Mouse (Mus musculus) midbrain, embryonic 10.5 days (tissue): ENCODE measurements around the gene Fap. TPM values are rescaled to one million over a fixed set of nuclear protein-coding genes. Genes with fewer than 3 reads are reported as not detected.

ENCODE experiments used
- DNase-seq: peaks from one replicate; pipeline ENCODE4 v3.0.0-alpha.2; 2017; ENCODE audit warnings: low spot score
- H3K27ac ChIP-seq: fragments of 300-500 bp; sonication (generic); replicated peaks from 2 replicates; pipeline ENCODE4 v1.5.1; 2016; ENCODE audit warnings: mild to moderate bottlenecking
- H3K27me3 ChIP-seq: fragments of 300-500 bp; sonication (generic); 2 replicates; pipeline ENCODE4 v1.6.1; 2016; ENCODE audit warnings: low read depth, mild to moderate bottlenecking; ENCODE audit not compliant: poor library complexity, severe bottlenecking
- H3K36me3 ChIP-seq: fragments of 300-500 bp; sonication (generic); 2 replicates; pipeline ENCODE4 v1.6.1; 2016; ENCODE audit warnings: mild to moderate bottlenecking, moderate library complexity
- H3K4me1 ChIP-seq: fragments of 300-500 bp; sonication (generic); 2 replicates; pipeline ENCODE4 v1.6.1; 2016
- H3K4me3 ChIP-seq: fragments of 300-500 bp; sonication (generic); 2 replicates; pipeline ENCODE4 v1.5.1; 2016; ENCODE audit warnings: mild to moderate bottlenecking, moderate library complexity
- H3K9me3 ChIP-seq: fragments of 300-500 bp; sonication (generic); replicated peaks from 2 replicates; pipeline ENCODE4 v1.6.1; 2016; ENCODE audit warnings: mild to moderate bottlenecking
- WGBS: fragments of 180-500 bp; shearing (Covaris S2); methylation state at CpG from one replicate; pipeline ENCODE4 v1.1.7; 2016; 5-methylcytosine and 5-hydroxymethylcytosine counted together
- polyA plus RNA-seq: library from polyadenylated mRNA; unstranded; fragments of >200 nt; fragmentation: Nextera tagmentation; extraction: Ambion mirVana; gene quantifications from 2 replicates; pipeline ENCODE4 v1.2.1, GENCODE M21; 2016

Gene Fap
- polyA plus RNA-seq, 1 experiment from 2014 or later: 2.2 TPM

DNA sequence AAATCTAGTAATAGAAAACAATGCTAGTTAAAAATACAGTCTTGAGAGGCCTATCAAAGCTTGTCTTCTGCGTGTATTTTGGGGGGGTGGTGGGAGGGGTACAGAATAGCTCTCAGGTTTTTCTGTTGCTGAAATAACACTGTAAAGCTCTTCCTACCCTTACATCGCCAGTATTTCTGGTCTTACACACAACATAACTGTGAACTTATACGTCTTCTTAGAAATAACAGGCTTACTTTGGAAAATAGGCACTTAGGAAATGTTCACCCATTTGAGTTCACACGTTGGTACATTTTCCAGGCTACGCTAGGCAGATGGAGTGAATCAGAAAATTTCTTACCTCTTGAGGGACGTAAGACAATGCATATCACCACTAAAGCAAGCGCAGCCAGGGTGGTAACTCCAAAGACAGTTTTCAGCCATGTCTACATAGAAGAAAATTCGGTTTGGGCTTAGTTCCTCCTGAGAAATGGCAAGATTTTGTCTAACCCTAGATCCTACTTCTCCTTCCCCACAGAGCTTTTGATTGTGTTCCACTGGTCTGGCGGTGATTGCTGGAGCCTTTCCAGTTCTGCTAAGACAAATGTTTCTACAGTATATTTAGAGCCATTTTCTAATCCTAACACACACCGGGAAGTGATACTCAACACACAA, 649 bp downstream of the Fap start:
- 86% methylated on average over 10 of the region's 10 CpGs for WGBS
- no peak for DNase-seq
- Histone ChIP-seq H3K4me1 (no peaks in the 10 kb centered on the region), H3K27ac (no peak overlapping the region), H3K36me3 (no peaks in the 10 kb centered on the region), H3K4me3 (no peak overlapping the region), H3K27me3 (no peaks in the 10 kb centered on the region), H3K9me3 (no peaks in the 10 kb centered on the region)

DNA sequence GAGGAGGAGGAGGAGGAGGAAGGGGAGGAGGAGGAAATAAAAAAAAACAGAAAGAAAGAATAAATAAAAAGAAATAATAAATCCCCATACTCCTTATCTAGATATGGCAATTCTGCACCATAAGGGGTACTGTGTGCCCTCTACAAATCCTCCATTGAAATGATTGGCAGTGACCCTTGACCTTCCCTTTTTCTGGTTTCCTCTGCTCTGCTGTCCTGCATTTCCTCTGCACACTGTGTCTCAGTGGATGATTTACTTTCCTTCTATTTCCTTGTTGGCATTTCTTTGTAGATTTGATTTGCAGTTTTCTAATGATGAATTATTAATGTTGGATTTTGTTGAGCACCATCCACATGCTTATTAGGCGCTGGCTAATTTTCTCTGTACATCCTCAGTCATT, 9.2 kb downstream of the Fap start:
- no peaks in the 10 kb centered on the region for H3K27me3 ChIP-seq
- 97% methylated on average over 1 of the region's 1 CpGs for WGBS
- H3K36me3 ChIP-seq: no peaks in the 10 kb centered on the region
- H3K9me3 ChIP-seq: no peaks in the 10 kb centered on the region
- no peaks in the 10 kb centered on the region for H3K4me1 ChIP-seq
- DNase-seq: no peak
- H3K27ac ChIP-seq: no peak overlapping the region
- H3K4me3 ChIP-seq: no peak overlapping the region

- 78% methylated on average over 5 of the region's 5 CpGs for WGBS
- Histone ChIP-seq H3K27ac (no peak overlapping the region), H3K4me1 (no peaks in the 10 kb centered on the region), H3K27me3 (no peaks in the 10 kb centered on the region), H3K4me3 (no peak overlapping the region), H3K9me3 (no peaks in the 10 kb centered on the region), H3K36me3 (no peaks in the 10 kb centered on the region)
- DNase-seq: no peak
Measured at GRCm38 (mm10) chr2:62562661-62563485, 11.0 kb downstream of the Fap start.

DNA sequence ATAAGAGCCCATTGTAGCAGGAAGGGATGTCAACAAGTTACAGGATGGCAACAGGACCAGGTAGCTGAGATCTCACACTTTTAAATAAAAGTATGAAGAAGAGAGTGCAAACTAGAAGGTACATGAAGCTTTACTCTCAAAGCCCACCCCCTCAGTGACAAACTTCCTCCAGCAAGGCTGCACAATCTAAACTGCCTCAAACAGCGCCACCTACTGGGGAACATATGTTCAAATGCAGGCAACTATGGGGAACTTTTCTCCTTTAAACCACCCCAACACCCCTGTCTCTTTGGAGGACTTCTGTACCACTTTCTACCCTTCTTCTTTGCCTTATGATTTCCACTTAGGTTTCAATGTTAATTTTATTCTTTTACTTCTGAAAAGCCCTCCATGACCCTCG, 16.5 kb downstream of the Fap start:
- no peaks in the 10 kb centered on the region for H3K9me3 ChIP-seq
- no peak overlapping the region for H3K4me3 ChIP-seq
- H3K27me3 ChIP-seq: no peaks in the 10 kb centered on the region
- DNase-seq: no peak
- no peaks in the 10 kb centered on the region for H3K36me3 ChIP-seq
- H3K27ac ChIP-seq: no peak overlapping the region
- no peaks in the 10 kb centered on the region; the same call in 1 of the 2 replicates for H3K4me1 ChIP-seq
- 66% methylated on average over 2 of the region's 2 CpGs for WGBS

- WGBS: 95% methylated on average over 9 of the region's 9 CpGs
- Histone ChIP-seq H3K4me3 (no peak overlapping the region), H3K36me3 (no peaks in the 10 kb centered on the region), H3K27ac (no peak overlapping the region), H3K4me1 (no peaks in the 10 kb centered on the region; the same call in 1 of the 2 replicates), H3K27me3 (no peaks in the 10 kb centered on the region), H3K9me3 (no peaks in the 10 kb centered on the region)
- DNase-seq: no peak
Measured at GRCm38 (mm10) chr2:62556349-62556748, 17.5 kb downstream of the Fap start.

DNA sequence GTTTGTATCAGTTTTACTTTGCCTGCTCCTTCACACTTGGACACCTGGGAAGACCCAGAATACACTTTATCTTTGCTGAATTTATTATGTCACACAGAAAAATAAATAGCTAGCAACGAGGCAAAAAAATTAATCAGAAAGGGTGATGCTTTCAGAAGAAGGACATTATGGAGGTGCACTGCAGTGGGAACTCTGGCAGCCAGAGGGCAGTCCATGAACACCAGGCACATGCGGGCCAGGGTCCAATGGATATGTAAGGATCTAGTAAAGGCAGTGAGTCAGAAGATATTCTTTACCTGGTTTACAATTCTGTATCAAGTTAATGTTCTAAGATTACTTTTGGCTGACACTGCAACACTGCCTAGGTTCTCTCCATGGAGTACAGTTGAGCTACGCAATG, 24.2 kb downstream of the Fap start:
- Histone ChIP-seq H3K4me1 (no peaks in the 10 kb centered on the region; the same call in 1 of the 2 replicates), H3K9me3 (no peaks in the 10 kb centered on the region), H3K36me3 (no peaks in the 10 kb centered on the region), H3K4me3 (no peak overlapping the region), H3K27me3 (no peaks in the 10 kb centered on the region), H3K27ac (no peak overlapping the region)
- no peak for DNase-seq
- 84% methylated on average over 3 of the region's 3 CpGs for WGBS

- WGBS: 89% methylated on average over 4 of the region's 4 CpGs
- Histone ChIP-seq H3K4me1 (no peaks in the 10 kb centered on the region; the same call in 1 of the 2 replicates), H3K4me3 (no peak overlapping the region), H3K9me3 (no peaks in the 10 kb centered on the region), H3K27me3 (no peaks in the 10 kb centered on the region), H3K36me3 (no peaks in the 10 kb centered on the region), H3K27ac (no peak overlapping the region)
- DNase-seq: no peak
Measured at GRCm38 (mm10) chr2:62549131-62549530, 24.7 kb downstream of the Fap start.

GRCm38 (mm10) chr2:62548104-62548503, 25.8 kb downstream of the Fap start:
- no peak overlapping the region for H3K27ac ChIP-seq
- no peaks in the 10 kb centered on the region for H3K27me3 ChIP-seq
- H3K36me3 ChIP-seq: no peaks in the 10 kb centered on the region
- H3K4me3 ChIP-seq: no peak overlapping the region
- no peaks in the 10 kb centered on the region; the same call in 1 of the 2 replicates for H3K4me1 ChIP-seq
- H3K9me3 ChIP-seq: no peaks in the 10 kb centered on the region
- WGBS: 90% methylated on average over 5 of the region's 5 CpGs
- DNase-seq: no peak

- 92% methylated on average over 8 of the region's 8 CpGs for WGBS
- no peak overlapping the region for H3K4me3 ChIP-seq
- DNase-seq: no peak
- H3K27me3 ChIP-seq: no peaks in the 10 kb centered on the region
- H3K4me1 ChIP-seq: no peaks in the 10 kb centered on the region
- no peak overlapping the region for H3K27ac ChIP-seq
- H3K36me3 ChIP-seq: no peaks in the 10 kb centered on the region
- H3K9me3 ChIP-seq: no peaks in the 10 kb centered on the region
Measured at GRCm38 (mm10) chr2:62535483-62535882, 38.4 kb downstream of the Fap start.

DNA sequence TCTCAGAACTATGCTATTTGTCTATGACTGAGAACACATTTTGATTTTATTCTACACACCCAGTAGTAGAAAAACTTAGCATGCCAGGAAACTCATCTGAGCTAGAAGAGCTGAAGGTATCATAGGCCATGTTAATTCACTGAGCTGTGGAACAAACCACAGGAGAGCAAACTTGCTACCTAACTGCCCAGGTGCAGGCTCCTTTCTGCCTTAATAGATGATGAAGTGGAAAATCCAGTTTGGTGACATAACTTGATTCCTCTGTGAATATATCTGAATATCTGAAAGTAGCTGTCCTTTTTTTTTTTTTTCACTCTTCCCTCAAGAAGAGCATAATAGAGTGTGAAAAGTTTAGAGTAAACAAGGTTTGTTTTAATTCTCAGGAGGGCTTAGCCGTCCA, 42.8 kb downstream of the Fap start:
- Histone ChIP-seq H3K9me3 (no peaks in the 10 kb centered on the region), H3K4me1 (no peaks in the 10 kb centered on the region), H3K4me3 (no peak overlapping the region), H3K36me3 (no peaks in the 10 kb centered on the region), H3K27ac (no peak overlapping the region), H3K27me3 (no peaks in the 10 kb centered on the region)
- WGBS: 59% methylated on average over 1 of the region's 1 CpGs
- DNase-seq: no peak

- H3K27ac ChIP-seq: no peak overlapping the region
- WGBS: 95% methylated on average over 9 of the region's 9 CpGs
- DNase-seq: no peak
- H3K4me1 ChIP-seq: no peaks in the 10 kb centered on the region
- H3K36me3 ChIP-seq: no peaks in the 10 kb centered on the region
- H3K4me3 ChIP-seq: no peak overlapping the region
- H3K9me3 ChIP-seq: no peaks in the 10 kb centered on the region
- no peaks in the 10 kb centered on the region for H3K27me3 ChIP-seq
Measured at GRCm38 (mm10) chr2:62526399-62526798, 47.5 kb downstream of the Fap start.

DNA sequence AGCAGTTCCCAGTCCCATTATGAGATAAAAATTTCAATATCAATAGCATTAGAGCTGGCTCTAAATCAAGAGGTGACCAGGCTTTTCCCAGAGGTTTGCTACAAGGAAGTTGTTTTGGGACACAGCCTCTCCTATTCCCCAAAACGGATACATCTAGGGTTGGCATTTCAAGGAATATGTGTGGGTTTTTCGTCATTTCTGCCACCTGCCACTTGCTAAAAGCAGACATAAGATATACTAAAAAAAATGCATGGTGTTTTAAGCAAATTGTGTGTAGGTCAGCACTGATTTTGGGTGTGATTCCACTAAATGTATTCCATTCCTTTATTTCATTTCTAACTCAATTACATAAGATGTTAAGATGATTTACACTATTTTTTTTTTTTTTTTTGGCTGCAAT, 56.1 kb downstream of the Fap start:
- no peaks in the 10 kb centered on the region for H3K27me3 ChIP-seq
- H3K4me3 ChIP-seq: no peak overlapping the region
- no peaks in the 10 kb centered on the region for H3K9me3 ChIP-seq
- H3K36me3 ChIP-seq: no peaks in the 10 kb centered on the region
- WGBS: 83% methylated on average over 2 of the region's 2 CpGs
- H3K4me1 ChIP-seq: no peaks in the 10 kb centered on the region
- DNase-seq: no peak
- no peak overlapping the region for H3K27ac ChIP-seq

DNA sequence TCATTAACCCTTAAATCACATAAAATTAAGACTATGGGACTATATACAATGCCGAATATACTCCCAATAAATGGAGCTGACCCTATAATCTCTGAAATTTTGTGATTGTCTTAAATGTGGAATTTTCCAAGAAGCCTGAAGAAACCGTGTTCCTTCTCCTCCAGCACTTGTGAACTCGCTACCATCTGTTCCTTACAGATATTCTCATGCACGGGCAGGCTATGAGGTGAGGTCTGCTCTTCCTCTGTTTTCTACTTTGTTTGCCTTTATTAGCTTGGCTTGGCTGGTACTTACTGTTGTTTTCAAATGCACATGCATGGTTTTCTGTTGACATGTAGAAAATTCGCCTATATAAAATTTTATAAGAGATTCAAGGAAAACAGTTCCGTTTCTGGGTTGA, 59.4 kb downstream of the Fap start:
- H3K27me3 ChIP-seq: no peaks in the 10 kb centered on the region
- no peak overlapping the region for H3K27ac ChIP-seq
- H3K4me1 ChIP-seq: no peaks in the 10 kb centered on the region
- H3K9me3 ChIP-seq: no peaks in the 10 kb centered on the region
- 86% methylated on average over 6 of the region's 6 CpGs for WGBS
- no peak overlapping the region for H3K4me3 ChIP-seq
- H3K36me3 ChIP-seq: no peaks in the 10 kb centered on the region
- DNase-seq: no peak
